Mouse (Mus musculus): ENCODE results near the gene Mybpc2.

Gene Mybpc2

DNA sequence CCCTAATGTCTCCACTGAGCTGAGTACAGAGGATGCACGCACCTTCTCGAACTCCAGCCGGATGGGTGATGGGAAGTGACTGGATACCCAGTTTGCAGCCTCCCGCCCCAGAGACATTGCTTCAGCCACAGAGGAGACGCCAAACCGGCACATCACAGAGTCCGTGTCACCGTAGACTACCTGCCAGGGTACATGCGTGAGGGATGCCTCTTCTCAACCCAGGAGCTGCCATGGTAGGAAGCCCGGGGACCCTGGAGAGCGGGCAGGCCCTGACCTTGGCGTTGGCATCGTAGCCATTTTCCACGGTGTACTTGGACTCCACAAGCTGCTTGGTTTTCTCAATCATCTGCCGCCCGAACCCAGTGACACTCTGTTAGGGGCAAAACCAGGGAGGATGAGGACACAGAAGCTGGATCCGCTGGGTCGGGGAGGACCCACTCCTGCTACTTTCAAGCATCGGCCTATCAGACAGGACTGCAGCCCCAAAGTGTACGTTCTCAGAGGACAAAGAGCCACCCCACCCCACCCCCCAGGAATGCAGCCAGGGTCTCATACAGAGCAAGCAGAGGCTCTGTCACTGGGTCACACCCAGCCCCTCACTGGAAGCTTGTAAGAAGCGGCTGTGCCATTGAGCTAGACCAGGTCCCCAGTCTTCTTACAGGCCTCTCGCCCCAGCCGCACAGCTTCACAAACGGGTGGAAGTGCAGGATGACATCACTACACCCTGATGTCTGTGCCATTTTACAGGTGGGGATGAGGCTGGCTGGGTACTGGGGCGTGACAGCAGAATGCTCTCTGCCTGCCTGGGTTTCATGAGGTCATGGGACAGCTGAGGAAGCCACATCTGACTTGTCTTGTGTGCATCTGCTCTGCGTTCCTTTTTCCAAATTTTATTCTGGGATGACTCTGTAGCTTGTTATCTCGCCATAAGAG is 11.5 kb upstream of the Mybpc2 start:
- Histone ChIP-seq H3K36me3 (ENCODE audit: control insufficient read depth, insufficient read depth, low read length, poor library complexity, severe bottlenecking) (peaks cover 21% of the 10 kb centered on the region), H3K27me3 (ENCODE audit: control insufficient read depth, insufficient read depth, low read length, poor library complexity, severe bottlenecking) (no peaks in the 10 kb centered on the region)
- DNase-seq (ENCODE audit: low read depth, low spot score) = peak; percentile 88

DNA sequence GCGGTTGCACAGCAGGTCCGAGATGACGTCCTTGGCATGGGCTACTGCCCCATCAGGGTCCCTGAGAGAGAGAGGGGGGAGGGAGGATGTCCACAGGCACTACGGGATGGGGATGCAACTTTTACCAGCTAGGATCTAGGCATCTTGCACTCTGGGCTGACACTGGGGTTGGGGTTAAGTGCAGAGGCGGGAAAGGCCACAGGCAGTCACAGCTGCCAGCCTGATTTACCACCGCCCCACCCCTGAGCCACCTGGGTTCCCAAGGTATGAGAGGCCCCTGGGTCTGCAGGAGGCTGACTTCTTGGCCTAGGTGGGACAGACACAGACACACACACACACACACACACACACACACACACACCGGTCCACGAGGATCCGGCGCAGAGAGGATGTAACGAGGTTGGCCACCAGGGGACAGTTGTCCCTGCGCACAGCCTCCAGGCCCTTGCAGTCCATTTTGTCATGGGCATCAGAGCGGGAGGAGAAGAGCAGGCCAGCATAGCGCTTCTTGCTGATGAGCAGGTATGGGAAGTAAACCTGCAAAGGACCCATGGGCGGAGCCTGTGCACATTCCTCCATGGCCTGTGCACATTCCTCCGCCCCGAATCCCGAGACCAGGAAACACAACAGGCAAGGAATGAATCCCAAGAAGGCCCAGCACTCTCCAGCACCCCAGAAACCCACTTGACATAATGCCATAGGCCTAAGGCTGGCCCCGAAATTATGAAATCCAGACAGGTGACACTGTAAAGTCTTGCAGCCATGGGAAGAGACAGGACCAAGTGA is 10.4 kb upstream of the Mybpc2 start:
- Histone ChIP-seq H3K36me3 (ENCODE audit: control insufficient read depth, insufficient read depth, low read length, poor library complexity, severe bottlenecking) (peaks cover 18% of the 10 kb centered on the region), H3K27me3 (ENCODE audit: control insufficient read depth, insufficient read depth, low read length, poor library complexity, severe bottlenecking) (no peaks in the 10 kb centered on the region)
- DNase-seq (ENCODE audit: low read depth, low spot score) = peak; percentile 60

DNA sequence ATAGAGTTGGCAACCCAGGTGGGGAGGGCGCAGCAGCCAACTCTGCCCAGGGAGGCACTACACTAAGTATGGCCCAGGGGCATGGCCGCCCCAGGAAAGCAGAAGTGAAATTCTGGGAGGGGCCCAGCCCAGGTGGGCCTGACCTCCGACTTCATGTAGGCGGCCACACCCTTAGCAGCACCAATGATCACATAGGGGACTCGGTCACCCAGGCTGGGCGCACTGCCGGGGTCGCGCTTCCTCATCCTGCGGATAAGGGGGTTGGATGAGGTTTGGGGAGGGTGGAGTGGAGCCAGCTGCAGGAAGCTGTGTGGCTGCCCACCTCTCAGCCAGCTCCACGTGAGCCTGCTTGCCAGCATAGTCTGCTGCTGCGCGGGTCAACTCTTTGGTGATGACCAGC is 9.8 kb upstream of the Mybpc2 start:
- Histone ChIP-seq H3K27me3 (ENCODE audit: control insufficient read depth, insufficient read depth, low read length, poor library complexity, severe bottlenecking) (no peaks in the 10 kb centered on the region), H3K36me3 (ENCODE audit: control insufficient read depth, insufficient read depth, low read length, poor library complexity, severe bottlenecking) (peaks cover 20% of the 10 kb centered on the region)
- DNase-seq (ENCODE audit: low read depth, low spot score) = peak; percentile 95

DNA sequence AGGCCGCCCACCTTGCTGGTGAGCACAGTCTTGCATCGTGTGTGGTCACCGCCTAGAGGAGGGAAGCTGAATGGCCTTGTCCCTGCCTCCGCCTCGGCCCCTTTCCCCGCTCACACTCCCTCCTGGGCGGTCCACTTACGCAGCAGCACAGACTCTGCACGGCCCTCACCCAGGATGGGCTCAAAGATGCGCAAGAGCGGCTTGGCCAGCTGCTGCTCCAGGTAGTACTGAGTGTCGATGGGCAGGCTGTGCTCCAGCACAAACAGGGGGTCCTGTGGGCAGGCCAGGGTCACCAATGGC is 9.2 kb upstream of the Mybpc2 start:
- Histone ChIP-seq H3K36me3 (ENCODE audit: control insufficient read depth, insufficient read depth, low read length, poor library complexity, severe bottlenecking) (peaks cover 23% of the 10 kb centered on the region), H3K27me3 (ENCODE audit: control insufficient read depth, insufficient read depth, low read length, poor library complexity, severe bottlenecking) (no peaks in the 10 kb centered on the region)
- DNase-seq (ENCODE audit: low read depth, low spot score) = peak; percentile 50

DNA sequence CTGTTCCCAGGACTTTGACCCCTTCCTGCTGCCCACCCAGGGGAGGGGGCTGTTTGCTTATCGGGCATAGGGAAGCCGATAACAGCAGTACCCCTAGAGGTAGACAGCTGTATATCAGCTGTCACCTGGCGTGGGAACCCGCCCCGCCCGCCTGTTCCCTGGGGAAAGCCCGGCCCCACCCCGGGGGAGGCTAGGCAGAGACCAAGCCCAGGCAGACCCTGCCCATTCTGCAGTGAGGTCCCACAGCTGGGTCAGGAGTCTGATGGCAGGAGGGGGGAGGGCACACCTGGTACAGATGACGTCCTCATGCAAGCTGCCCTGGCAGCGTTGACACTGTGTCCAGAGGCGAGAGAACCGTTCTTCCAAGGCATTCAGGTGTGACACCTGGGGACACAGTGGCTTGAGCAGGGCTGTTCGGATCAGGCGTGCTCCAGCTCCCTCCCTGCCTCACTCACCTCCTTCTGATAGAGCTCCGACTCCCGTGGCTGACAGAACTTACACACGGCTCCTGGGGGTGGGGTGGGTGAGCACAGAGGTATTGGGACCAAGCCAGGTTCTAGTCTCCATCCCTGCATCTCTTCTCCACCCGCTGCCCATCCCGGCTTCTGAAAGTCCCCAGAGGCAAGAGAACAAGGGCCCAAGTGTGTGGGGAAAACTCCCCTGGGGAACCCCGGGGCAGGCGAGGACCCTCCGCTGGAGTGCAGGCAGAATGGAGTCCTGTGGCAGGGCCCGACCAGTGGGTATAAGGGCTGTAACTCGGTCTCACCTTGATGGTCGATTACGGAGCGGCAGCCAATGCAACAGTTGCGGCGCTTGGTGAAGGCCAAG is 8.7 kb upstream of the Mybpc2 start:
- Histone ChIP-seq H3K27me3 (ENCODE audit: control insufficient read depth, insufficient read depth, low read length, poor library complexity, severe bottlenecking) (no peaks in the 10 kb centered on the region), H3K36me3 (ENCODE audit: control insufficient read depth, insufficient read depth, low read length, poor library complexity, severe bottlenecking) (peaks cover 24% of the 10 kb centered on the region)
- DNase-seq (ENCODE audit: low read depth, low spot score) = peak; percentile 73

DNA sequence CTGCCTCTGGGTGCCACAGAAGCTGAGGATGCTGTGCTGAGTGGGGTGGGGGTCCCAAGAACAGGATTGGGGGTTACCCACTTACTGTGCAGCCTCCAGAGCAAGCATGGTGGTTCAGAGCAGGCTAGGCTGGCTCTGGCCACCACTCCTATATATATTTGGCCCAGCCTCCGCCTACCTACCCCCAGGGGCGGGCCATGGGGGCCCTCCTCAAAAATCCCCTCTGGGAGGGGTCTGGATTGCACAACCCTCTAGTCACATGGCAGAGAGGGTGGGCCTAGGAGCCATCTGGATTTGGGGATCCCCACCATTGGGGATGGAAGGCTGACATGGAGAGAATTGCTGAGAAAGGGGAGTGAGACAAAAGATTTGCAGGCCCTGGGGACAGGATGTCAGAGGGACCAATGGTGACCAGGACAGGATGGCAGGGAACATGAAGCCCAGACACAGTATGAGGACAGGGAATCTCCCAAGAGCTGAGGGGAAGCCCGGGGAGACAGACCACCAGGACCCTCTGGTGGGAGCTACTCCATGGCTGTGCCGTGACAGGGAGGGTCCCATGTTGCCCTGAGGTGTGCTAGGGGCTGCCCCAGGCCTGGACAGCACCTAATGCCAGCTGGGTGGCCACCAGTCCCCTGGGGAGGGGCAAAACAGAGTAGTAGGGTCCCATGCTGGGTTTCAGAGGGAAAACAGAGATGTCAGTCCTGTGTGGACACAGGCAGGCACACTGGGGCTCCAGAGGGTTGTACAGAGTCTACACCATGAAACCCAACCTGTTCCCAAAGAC is 7.7 kb upstream of the Mybpc2 start, which contains the start of gene Spib:
TSS of gene Spib (minus strand) at position 126 of the 787 bp plus-strand sequence.
- peak; percentile 70 for DNase-seq (ENCODE audit: low read depth, low spot score)
- Histone ChIP-seq H3K27me3 (ENCODE audit: control insufficient read depth, insufficient read depth, low read length, poor library complexity, severe bottlenecking) (no peaks in the 10 kb centered on the region), H3K36me3 (ENCODE audit: control insufficient read depth, insufficient read depth, low read length, poor library complexity, severe bottlenecking) (peaks cover 21% of the 10 kb centered on the region)

DNA sequence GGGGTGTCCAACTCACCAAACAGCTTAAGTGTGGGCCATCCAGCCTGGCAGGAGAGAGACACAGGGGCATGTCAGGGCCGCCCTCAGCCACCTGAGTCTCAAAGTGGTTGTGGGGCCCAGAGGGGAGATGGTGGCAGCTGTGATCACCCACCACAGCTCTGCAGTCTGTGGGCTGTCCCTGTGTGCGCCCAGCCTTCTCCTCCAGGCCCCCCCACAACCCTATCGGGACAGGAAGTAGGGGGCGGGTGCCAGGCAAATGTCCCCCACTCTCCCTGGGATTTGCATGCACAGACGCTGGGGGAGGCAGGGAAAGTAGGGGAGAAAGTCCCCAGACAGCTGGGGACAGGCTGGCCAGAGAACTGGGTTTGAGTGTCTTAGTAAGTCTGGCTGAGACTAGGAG is 6.8 kb upstream of the Mybpc2 start:
- DNase-seq (ENCODE audit: low read depth, low spot score) = peak; percentile 86
- H3K27me3 ChIP-seq (ENCODE audit: control insufficient read depth, insufficient read depth, low read length, poor library complexity, severe bottlenecking) = no peaks in the 10 kb centered on the region
- H3K36me3 ChIP-seq (ENCODE audit: control insufficient read depth, insufficient read depth, low read length, poor library complexity, severe bottlenecking) = peaks cover 25% of the 10 kb centered on the region

DNA sequence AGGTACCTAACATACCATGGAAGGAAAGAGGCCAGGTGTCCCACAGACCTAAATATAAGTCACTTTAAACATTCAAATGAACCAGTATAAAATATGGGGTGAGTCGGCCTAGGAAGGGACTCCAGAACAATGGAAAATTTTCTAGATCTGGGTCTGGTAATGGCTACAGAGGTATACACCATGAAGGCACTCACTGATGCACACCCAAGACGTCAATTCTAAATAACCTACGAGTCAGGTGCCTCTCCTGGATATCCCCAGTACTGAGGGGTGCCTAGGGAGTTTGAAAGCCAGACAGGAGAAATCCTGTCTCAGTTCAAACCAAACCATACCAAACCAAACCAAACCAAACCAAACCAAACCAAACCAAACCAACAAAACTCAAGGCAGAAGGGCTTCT is 6.1 kb upstream of the Mybpc2 start:
- DNase-seq (ENCODE audit: low read depth, low spot score) = peak; percentile 58
- no peaks in the 10 kb centered on the region for H3K27me3 ChIP-seq (ENCODE audit: control insufficient read depth, insufficient read depth, low read length, poor library complexity, severe bottlenecking)
- H3K36me3 ChIP-seq (ENCODE audit: control insufficient read depth, insufficient read depth, low read length, poor library complexity, severe bottlenecking) = peaks cover 25% of the 10 kb centered on the region

DNA sequence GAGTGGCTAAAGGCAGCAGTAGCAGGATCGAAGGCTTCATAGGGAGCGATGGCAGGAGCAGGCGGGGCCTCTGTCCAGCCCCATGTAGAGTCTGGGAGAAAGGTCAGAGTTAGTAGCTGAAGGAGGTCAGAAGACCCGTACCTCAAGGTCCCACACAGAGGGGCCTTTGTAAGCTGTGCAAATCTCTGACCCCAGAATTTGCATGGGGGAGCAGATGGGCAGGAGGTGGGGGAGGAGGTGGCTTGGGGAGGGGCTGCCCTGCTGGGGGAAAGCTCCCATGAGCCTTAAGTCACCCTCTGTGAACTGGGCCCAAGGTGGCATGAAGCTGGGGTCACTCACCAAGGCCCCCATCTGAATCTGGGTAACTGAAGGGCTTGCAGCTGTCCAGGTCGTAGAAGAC is 5.1 kb upstream of the Mybpc2 start:
- Histone ChIP-seq H3K27me3 (ENCODE audit: control insufficient read depth, insufficient read depth, low read length, poor library complexity, severe bottlenecking) (no peaks in the 10 kb centered on the region), H3K36me3 (ENCODE audit: control insufficient read depth, insufficient read depth, low read length, poor library complexity, severe bottlenecking) (peaks cover 21% of the 10 kb centered on the region)
- peak; percentile 56 for DNase-seq (ENCODE audit: low read depth, low spot score)

DNA sequence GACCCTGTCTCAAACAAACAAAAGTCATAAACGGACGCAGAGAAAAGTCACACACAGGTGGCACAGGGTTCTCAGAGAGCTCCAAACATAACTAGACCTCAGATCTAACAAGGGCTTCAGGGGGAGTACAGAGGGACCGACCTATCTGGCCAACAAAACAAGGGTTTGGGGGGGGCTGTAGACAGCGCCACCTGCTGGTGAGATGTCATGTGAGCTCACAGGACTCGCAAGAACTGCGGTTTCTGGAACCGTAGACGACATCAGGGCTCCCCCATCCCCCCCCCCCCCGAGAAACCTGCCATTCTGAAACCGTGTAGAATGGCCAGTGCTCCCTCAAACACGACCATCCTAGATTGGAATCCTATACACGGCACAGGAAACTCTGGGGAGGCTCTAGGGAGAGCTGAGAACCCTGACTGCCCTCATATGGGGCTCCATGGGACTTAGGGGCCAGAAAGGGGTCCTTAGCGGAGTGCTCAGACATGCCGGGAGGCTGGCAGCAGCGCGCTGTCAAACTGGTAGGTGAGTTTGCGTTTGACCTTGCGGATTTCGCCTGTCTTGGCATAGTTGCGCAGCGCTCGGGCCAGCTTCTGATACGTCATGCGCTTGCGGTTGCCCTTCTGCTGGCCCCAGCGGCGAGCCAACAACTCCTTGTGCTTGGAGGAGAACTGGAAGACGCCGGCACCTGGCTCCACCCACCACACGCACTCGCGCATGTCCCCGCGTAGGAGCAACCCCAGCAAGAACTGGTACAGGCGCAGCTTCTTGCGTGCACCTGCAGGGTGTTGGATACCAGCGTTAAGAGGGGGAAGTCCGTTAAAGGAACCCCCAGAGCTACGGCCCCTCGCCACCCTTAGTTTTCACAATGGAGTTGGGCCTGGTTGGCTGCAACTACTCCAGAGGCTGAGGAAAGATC is 3.3 kb upstream of the Mybpc2 start:
- peak; percentile 93 for DNase-seq (ENCODE audit: low read depth, low spot score)
- peaks cover 21% of the 10 kb centered on the region for H3K36me3 ChIP-seq (ENCODE audit: control insufficient read depth, insufficient read depth, low read length, poor library complexity, severe bottlenecking)
- no peaks in the 10 kb centered on the region for H3K27me3 ChIP-seq (ENCODE audit: control insufficient read depth, insufficient read depth, low read length, poor library complexity, severe bottlenecking)

DNA sequence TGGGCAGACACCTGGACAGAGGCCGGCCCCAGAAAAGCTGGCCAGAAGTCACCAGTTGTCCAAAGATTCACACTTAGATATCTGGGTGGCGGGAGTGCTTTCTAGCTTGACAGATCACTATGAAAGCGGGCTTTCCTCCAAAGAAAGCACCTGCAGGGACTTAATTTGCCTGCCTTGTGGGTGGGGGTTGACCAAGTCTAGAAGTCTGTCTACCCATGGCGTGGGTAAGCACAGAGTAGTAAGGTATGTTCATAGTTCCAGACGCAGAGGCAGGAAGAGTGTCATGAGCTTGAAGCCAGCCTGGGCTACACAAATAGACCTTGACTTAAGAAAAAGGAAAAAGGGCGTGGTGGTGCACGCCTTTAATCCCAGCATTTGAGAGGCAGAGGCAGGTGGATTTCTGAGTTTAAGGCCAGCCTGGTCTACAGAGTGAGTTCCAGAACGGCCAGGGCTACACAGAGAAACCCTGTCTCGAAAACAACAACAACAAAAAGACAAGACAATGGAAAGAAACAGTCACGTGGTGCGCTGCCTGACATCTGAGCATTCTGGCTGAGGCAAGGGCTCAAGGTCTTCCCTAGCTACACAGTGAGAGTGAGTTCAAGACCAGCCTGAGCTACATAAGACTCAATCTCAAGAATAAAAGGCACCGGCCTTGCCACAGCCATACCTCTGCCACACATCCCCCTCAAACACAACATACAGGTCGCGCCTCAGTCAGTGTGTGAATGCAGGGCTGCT is 2.1 kb upstream of the Mybpc2 start:
- DNase-seq (ENCODE audit: low read depth, low spot score) = peak; percentile 71
- H3K27me3 ChIP-seq (ENCODE audit: control insufficient read depth, insufficient read depth, low read length, poor library complexity, severe bottlenecking) = no peaks in the 10 kb centered on the region
- peaks cover 21% of the 10 kb centered on the region for H3K36me3 ChIP-seq (ENCODE audit: control insufficient read depth, insufficient read depth, low read length, poor library complexity, severe bottlenecking)

DNA sequence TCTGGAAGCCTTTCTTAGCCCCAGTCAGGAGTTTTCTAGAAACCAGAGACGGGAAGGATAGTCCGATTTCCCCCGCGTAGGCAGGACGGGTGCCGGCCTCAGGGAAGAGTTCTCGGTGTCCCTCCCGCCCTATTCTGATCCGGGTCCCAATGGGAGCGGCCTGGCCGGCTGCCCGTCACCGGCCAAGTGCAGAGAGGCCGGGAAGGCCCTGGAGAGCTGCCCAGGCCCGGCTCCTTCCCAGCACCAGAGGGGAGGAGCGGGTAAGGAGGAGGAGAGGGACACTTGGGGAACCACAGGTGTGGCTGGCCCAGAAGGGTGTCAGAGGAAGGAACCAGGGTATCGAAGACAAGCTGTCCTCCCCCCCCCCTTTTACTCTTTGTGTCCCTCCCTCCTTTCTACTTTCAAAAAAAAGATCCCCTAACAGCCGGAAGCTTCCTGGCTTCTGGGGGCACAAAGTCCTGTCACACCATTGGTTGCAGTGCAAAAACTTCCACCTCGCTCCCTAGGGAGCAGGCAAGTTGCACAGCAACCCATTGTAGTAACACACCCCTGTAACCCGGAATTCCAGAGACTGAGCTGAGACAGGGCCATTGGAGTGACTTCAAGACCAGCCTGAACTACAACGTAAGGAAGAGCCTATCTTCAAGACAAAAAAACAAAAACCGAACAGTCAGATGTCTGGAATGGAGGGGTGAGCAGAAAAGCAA is 823 bp upstream of the Mybpc2 start:
- H3K36me3 ChIP-seq (ENCODE audit: control insufficient read depth, insufficient read depth, low read length, poor library complexity, severe bottlenecking) = peaks cover 21% of the 10 kb centered on the region
- H3K27me3 ChIP-seq (ENCODE audit: control insufficient read depth, insufficient read depth, low read length, poor library complexity, severe bottlenecking) = no peaks in the 10 kb centered on the region
- DNase-seq (ENCODE audit: low read depth, low spot score) = peak; percentile 74

Measured in splenic B cell, adult 2 months (primary cell).